Mouse (Mus musculus): Measurements from ENCODE around the gene E130308A19Rik. TPM values are rescaled to one million over a fixed set of nuclear protein-coding genes. Genes with fewer than 3 reads are reported as not detected.
"Not testable (repeated sequence)": the region's sequence is repeated elsewhere in the genome, so short reads cannot be mapped to it uniquely, and the experiment has no call there.

The E130308A19Rik gene
- total RNA-seq, 2 experiments from 2014 or later: 7.8 to 9.5 TPM

DNA sequence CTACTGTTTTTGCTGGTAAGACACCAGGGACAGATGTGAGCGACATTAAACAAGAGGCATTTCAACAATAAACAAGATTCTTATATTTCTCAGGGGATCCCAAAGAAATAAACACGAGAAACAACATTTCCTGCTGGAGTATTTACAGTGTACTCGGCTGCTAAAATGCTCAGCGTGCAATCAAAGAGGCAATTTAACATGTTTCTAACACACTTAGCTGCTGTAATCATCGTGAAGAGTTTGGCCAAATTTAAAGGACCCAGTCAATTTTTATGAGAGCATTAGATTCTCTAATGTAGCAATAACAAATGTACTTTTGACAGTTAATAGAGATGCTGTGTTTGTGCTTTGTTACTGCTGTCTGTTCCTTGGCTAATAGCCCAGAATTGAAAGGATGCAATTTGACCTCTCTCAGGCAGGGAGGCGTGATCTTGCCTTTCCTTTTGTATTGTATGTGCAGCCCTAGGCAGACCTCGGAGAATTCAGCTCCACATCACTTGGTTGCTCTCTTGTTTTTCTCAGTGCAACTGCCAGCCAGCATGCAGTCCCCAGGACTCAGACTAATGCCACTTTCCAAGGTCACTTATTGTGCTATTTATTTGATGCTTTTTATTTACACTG, 139.5 kb downstream of the E130308A19Rik start:
- DNase-seq: no peak
- intact Hi-C loops (cut with DNase I): no loop called here

DNA sequence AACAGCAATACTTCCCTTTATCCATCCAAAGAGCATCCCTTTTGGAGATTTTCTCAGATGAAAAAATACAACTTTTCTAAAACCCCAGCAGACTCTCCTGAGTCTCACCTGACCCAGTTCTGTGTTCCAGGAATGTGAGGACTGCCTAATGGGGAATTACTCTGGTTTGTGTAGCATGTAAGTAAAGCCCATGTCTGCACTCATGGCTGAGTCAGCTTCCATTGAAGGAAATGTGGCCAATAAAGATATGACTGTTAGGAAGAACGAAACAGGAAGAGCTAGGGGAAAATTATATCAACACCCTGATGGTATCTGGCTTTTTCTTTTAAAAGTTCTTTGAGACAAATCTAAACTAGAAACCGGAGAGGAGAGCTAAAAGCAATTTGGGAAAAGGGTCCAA, 141.7 kb downstream of the E130308A19Rik start:
- intact Hi-C loops (cut with DNase I): no loop called here
- no peak for DNase-seq

DNA sequence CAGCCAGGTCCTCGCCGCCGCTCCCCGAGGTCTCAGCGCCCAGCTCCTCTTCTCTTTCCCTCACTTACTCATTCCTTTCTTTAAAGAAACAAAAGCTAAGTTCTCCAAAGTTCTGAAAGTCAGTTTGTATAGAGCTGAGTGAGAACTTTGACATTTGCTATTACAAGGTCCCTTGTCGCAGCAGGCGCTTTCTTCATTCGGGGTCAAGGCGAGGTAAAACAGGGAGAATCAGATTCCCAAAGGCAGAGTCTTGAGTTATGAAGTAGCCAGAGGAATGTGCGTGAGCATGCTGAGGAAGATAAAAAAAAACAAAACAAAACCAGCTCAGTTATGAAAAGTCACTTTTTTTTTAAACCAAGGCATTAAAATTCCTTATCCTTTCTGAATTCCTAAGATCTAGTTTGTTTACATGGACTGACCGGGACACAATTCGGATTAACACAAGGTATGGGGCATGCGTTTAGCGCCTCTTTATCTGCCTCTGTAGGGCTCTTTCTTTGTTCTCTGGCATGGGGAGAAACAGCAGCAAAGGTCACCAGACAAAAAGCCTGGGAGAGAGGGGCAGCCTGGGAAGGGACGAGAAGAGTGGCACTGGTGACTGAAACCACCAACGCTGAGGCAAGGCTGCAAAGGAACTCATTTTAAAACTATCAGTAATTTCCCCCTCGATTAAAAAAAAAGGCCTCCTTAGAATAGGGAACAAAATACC, 146.3 kb downstream of the E130308A19Rik start:
- intact Hi-C loops (cut with DNase I): loop anchor here (10.0 kb wide), 1 partner anchor 408 kb away; no protein-coding TSS in a partner anchor
- DNase-seq: no peak

DNA sequence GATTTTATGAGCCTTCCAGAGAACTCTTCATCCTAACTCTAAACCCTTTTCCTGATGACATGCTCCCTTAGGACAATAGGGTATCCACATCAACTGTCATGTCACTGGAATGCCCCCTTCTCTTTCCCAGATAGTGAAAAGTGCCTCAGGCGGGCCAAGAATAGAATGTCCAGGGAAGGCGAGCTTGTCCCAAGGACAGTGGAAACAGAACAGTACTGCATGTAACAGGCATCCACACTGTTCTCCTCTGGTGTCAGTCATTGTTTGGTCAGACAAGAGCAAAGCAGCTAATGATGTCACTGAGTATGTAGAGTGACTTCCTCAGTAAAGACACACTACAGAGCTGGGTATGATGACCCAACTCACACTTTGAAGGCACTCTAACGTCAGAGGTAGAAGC, 151.8 kb downstream of the E130308A19Rik start:
- no peak for DNase-seq

DNA sequence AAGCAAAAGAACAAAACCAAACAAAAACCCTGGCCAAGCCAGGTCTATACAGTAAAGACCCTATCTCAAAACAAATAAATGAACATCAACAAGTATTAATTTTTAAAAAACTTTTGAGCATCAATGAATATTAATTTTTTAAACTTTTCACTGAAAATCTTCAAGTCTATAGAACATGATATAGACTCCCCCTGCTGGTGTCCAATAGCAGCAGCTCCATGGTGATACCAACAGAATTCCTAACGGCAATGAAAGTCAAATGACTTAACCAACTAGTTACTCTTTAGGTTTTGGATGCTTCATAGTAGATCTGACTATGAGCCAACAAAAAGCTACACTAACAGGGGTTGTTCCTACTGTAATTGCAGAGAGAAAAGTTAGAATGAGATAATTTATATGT, 154.6 kb downstream of the E130308A19Rik start:
- intact Hi-C loops (cut with DNase I): loop anchor here (5.0 kb wide), 1 partner anchor 163 kb away; no protein-coding TSS in a partner anchor
- no peak for DNase-seq

More for the DNA sequence above, 151.8 kb downstream of the E130308A19Rik start:
- intact Hi-C loops (cut with DNase I): loop anchor here (10.0 kb wide), 1 partner anchor 413 kb away; no protein-coding TSS in a partner anchor

DNA sequence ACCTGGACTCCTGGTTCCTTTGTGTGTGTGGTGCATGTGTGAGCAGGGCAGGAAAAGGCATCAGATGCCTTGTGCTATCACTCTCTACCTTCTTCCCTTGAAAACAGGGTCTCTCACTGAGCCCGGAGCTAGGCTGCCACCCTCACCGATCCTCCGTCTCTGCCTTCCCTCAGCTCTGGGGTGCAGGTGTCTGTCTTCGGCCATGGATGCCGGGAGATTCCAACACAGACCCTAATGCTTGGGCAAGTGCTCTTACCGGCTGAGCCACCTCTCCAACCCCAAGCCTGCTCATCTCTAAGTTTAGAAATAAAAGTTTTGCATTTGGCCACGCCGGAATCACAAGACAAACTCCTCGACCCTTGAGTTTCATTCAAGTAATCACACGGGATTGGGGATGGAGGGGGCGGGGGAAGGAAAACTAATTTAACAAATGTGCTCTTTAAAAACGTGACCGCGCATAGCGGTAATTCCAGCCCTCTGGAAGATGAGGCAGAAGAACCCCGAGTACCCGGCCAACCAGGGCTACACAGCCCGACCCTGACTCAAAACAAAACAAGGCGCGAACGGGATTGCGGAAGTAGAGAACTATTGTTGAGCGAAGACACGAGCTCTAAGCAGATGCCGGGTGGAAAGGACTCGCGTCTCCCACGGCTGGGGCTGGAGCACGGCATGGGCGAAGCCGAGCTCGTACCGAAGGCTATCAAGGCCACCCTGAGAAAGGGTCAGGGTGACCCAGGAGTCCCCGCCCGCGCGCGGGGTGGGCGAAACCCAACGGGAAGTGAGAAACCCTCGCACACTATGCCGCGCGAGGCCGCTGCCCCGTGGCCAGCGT, 157.1 kb downstream of the E130308A19Rik start:
- intact Hi-C loops (cut with DNase I): loop anchor here (5.0 kb wide), 1 partner anchor 166 kb away; no protein-coding TSS in a partner anchor
- DNase-seq: no peak

DNA sequence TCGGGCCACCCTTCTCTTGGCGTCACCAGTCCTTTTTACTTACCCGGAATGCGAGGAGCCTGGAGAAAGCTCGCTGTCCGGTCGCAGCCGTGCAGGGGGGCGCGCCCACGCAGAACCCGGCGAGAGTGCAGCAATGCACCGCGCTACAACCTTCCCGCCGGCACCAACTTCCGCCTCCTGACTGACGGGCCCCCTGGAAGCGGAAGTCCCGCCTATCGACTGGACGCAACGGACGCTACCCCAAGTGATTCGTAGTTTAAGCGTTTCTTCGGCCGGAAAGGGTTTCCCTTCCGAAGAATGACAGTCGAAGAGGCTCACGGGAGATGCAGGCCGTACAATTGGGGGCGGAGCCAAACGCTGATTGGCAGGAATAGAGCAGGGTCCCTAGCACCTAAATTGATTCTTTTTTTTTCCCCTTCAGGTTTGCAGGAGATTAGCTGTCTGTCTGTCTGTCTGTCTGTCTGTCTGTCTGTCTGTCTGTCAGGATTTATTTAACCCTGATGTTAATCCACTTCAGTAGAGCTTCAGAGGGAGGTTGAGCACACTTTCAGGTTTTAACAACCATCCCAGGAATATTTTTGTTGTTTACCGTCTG, 157.8 kb downstream of the E130308A19Rik start:
- intact Hi-C loops (cut with DNase I): loop anchor here (5.0 kb wide), 1 partner anchor 166 kb away; no protein-coding TSS in a partner anchor
- peak; percentile 95 to 96 for DNase-seq

DNA sequence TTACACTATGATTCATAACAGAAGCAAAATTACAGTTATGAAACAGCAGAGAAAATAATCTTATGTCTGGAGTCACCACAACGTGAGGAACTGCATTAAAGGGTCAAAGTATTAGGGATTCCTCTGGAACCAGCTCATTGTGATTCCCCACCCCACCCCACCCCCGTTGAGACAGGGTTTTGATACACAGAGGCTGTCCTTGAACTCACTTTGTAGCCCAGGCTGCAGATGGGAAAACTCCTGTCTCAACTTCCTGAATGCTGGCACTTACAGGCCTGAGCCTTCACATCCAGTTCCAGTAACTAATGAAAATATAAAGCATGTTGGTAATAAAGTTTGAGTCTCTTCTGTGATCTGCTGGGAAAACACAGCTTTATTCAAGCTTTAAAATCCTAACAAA, 159.4 kb downstream of the E130308A19Rik start:
- intact Hi-C loops (cut with DNase I): no loop called here
- no peak for DNase-seq

DNA sequence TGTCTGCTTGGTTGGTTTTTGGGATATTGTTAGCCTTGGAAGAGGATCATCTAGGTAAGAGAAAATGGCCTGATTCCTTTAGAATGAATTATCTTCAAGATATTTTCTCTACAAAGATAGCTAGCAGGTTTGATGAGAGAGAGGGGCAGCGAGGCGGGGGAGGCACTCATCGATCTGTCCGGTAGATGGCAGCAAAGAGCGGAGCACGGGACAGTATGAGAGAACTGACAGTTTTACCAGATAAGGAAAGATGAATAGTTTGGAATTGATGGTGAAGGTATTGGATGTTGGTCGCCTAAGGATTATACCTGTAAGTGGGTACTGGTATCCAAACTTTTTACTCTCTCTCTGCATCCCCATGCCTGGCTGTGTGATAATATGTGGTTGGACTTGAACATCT, 160.7 kb downstream of the E130308A19Rik start:
- DNase-seq: peak; percentile 79 to 89
- intact Hi-C loops (cut with DNase I): loop anchor here (1.0 to 2.0 kb wide), 3 partner anchors 64 to 142 kb away; no protein-coding TSS in a partner anchor

DNA sequence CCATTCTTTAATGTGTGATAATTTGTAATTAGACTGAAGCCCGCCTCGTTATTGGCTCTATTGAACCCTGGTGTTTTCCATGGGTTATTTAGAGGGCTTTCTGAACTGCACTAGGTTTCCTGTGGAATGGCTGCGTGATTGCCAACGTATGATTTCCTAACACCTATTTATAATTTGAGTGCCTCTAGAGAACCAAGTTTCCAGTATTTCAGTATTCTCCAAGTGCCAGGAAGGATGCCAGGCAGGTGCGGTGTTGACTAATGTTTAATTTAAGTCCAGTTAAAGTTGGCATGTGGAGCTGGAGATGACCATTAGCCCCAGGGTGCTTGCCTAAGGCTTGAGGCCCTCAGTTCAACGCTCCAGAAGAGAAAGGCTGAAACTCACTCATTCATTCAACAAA, 161.1 kb downstream of the E130308A19Rik start:
- intact Hi-C loops (cut with DNase I): loop anchor here (2.0 kb wide), 1 partner anchor 142 kb away; no protein-coding TSS in a partner anchor
- DNase-seq: no peak

DNA sequence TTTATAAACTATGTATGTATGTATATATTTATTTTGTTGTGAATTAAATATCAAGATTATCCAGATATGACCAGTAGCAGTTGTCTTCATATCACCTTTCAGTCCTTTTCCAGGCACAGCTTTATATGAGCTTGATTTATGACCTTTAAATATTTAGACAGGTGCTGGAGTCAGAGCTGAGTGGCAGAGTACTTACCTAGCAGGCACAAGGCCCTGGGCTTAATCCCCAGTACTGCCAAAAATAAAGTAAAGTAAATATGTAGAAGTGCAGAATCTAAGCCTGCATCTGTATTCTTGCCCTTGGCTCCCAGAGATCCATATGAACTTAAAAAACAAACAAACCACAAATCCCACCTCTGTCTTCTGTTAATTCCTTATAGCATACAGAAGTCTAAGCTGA, 163.0 kb downstream of the E130308A19Rik start:
- DNase-seq: no peak
- intact Hi-C loops (cut with DNase I): no loop called here

DNA sequence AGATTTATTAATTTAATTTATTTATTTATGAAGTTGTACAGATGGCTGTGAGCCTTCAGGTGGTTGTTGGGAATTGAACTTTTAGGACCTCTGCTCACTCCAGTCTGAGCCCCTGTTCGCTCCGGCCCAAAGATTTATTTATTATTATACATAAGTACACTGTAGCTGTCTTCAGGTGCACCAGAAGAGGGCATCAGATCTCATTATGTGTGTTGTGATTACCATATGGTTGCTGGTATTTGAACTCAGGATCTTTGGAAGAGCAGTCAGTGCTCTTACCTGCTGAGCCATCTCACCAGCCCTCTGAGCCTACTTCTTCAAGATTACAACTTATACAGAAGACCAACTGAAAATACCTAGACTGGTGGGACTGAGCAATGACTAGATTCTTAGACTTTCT, 167.6 kb downstream of the E130308A19Rik start:
- intact Hi-C loops (cut with DNase I); DNase-seq: not testable (repeated sequence)

DNA sequence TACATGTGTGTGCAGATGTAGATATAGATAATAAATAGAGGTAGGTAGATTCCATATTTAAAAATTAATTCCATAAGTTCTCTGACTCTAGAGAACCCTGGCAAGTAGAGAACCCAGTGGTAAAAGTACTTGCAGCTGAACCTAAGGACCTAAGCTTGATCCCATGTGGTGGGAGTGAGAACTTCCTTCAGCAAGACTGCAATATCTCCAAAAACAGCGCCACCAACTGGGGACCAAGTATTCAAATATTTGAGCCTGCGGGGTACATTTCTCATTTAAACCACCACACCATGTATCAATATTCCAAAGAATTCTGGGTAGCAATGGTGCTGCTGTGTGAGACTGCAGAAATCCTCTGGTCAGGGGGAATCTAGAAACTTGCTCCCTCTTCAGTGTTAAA, 168.1 kb downstream of the E130308A19Rik start:
- intact Hi-C loops (cut with DNase I): no loop called here
- DNase-seq: no peak

DNA sequence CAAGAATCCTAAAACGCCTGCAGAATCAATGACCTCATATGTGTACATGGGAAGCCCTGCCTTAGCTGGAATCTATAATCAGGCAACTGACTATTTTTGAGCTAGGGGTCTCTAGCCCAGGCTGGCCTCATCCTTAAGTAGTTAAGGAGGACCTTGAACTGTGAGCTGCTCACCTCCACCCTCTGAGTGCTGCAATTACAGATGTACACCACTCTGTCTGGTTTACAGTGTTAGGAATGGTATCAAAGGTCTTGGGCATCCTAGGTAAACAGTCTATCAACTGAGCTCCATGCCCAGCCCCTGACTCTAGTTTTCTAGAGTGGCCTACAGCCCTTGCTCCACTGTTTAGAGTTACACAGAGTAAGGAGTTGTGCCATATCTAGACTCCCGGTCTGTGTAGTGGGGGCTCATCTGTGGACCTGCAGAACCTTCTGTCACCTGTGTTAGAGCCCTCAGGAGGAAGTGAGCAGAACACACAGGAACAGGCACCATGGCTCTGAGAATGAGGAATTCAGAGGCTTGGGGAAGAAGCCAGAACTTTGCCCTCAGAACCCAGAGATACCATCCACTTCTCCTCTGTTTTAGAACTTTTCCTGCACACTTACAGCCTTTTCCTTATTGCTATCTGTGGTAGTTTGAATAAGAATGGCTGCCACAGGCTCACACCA, 169.9 kb downstream of the E130308A19Rik start:
- intact Hi-C loops (cut with DNase I): no loop called here
- DNase-seq: no peak

DNA sequence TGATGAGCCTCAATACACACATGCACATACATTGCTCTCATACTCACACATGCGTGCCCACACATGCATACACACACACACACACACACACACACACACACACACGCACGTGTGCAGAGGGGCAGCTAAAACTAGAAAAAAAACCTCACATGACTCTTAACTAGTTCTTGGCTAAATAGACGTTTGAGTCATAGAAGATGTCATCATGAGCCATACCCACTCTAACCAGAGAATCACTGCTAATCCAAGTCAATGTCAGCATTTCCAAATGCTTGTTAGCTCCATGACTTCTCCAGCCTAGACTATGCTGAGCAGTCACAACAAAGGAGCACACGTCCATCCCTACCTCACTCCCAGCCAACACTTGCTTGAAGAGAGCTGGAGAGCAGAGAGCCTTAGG, 174.2 kb downstream of the E130308A19Rik start:
- intact Hi-C loops (cut with DNase I): no loop called here
- no peak for DNase-seq

DNA sequence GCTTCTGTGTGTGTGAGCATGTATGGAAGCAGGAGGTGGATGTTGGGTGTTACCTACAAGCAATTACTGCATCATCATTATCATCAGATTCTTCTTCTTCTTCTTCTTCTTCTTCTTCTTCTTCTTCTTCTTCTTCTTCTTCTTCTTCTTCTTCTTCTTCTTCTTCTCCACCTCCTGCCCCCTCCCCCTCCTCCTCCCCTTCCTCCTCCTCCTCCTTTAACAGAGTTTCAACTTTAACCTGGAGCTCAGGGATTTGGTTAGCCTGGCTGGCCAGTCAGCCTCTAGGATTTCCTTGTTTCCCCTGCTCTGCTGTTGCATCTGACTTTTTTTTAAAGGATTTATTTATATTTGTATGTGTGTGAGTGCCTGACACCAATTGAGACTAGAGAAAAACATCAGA, 175.5 kb downstream of the E130308A19Rik start, which contains the start of gene Inip:
Gene Inip (minus strand): TSS at position 101 of the 400 bp plus-strand sequence.
- DNase-seq: no peak
- intact Hi-C loops (cut with DNase I): no loop called here

DNA sequence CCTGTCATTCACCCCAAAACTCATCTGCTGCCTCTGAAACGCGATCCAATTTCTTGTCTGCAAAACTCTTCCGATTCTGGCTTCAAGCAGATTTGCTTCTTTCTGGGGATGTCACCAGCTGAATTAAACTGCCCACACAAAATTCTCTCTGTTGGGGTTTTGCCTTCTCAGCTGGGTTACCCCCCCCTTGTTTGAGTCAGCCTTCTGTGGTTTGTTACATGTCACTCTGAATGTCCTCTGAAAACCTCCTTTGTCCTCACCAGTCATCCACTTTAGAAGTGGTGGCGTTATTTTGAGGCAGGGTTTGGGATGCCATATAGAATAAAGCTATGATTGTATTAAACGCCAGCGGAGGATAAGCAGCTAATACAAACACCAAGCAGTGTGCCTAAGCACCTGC, 176.1 kb downstream of the E130308A19Rik start:
- DNase-seq: no peak
- intact Hi-C loops (cut with DNase I): no loop called here

DNA sequence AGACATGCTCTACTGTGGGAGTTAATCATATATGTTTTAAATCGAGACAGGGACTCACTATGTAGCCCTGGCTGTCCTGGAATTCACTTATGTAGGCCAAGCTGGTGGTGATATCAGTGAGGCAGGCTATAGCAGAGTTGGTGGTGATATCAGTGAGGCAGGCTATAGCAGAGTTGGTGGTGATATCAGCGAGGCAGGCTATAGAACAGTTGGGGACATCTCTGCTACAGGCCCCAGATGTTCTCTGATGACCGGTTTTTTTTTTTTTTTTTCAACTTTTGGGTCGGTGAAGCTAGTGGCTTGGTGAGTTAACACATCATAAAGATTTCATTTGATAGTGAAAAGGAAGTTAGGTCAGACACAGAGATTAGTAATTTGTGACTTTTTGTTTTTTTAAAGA, 176.8 kb downstream of the E130308A19Rik start:
- no peak for DNase-seq

DNA sequence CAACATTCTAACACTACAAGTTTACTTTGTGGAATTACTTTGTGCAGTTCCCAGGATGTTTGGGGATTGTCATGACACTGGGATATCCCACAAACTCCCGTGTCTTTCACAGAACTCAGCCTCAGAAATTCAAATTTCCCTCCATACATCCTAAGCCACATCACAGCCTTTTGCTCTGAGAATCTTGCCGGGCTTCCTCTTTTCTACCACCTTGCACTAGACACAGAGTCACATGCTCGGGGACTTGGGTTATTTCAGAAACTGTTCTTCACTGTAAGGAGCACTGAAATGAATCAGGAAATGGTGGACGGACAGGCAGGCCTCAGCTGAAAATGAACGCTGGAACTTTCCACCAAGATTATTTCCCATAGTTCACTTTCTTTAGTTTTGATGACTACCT, 177.3 kb downstream of the E130308A19Rik start:
- intact Hi-C loops (cut with DNase I): no loop called here
- no peak for DNase-seq

More for the DNA sequence above, 176.8 kb downstream of the E130308A19Rik start:
- intact Hi-C loops (cut with DNase I): no loop called here

DNA sequence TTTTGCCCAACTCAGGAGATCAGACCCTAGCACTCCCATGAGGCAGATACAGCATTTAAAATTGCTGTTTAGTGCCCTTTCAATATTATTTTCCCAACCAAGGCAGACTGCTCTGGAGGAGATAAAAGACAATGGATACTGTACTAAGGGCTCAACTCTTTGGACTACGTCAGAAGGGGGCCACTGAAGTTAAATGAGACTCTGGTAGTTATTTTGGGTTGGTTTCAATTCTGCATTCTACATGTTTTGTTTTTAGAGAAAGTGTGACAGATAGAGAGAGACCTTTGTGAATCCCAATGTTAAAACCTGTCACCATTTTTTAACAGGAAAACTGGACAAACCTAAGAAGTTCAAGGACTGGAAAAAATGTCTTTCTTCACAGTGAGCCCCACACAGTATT, 178.7 kb downstream of the E130308A19Rik start:
- intact Hi-C loops (cut with DNase I): loop anchor here (5.0 kb wide), 2 partner anchors 43 to 123 kb away; no protein-coding TSS in a partner anchor
- no peak for DNase-seq

Data from heart, postnatal 14 days (tissue).